Mouse (Mus musculus) midbrain, embryonic 11.5 days (tissue): ENCODE results near the gene Fbxo46. TPM values are rescaled to one million over a fixed set of nuclear protein-coding genes. Genes with fewer than 3 reads are reported as not detected.

Source experiments
- ATAC-seq: fragments of 200-750 bp; cut with Nextera tagmentation; 2 replicates; pipeline ENCODE4 v1.8.0; 2017; ENCODE audit warnings: moderate TSS enrichment, moderate library complexity; ENCODE audit not compliant: low FRiP score
- DNase-seq: peaks from one replicate; pipeline ENCODE4 v3.0.0; 2015; ENCODE audit warnings: low spot score; ENCODE audit errors: missing footprints
- H3K27ac ChIP-seq: fragments of 300-500 bp; sonication (generic); 2 replicates; pipeline ENCODE4 v1.5.1; 2014; ENCODE audit warnings: low read depth, low read length
- H3K27me3 ChIP-seq: fragments of 300-500 bp; sonication (generic); 2 replicates; pipeline ENCODE4 v1.6.1; 2014; ENCODE audit warnings: mild to moderate bottlenecking, low read length, moderate library complexity, mixed read lengths; ENCODE audit not compliant: control insufficient read depth, insufficient read depth
- H3K36me3 ChIP-seq: fragments of 300-500 bp; sonication (generic); 2 replicates; pipeline ENCODE4 v1.6.1; 2014; ENCODE audit warnings: mild to moderate bottlenecking, low read length, moderate library complexity, mixed read lengths; ENCODE audit not compliant: control insufficient read depth, insufficient read depth
- H3K4me1 ChIP-seq: fragments of 300-500 bp; sonication (generic); 2 replicates; pipeline ENCODE4 v1.6.1; 2014; ENCODE audit warnings: low read length; ENCODE audit not compliant: control insufficient read depth, insufficient read depth
- H3K4me2 ChIP-seq: fragments of 300-500 bp; sonication (generic); 2 replicates; pipeline ENCODE4 v1.6.1; 2014; ENCODE audit warnings: mild to moderate bottlenecking, moderate library complexity
- H3K4me3 ChIP-seq: fragments of 300-500 bp; sonication (generic); 2 replicates; pipeline ENCODE4 v1.5.1; 2014; ENCODE audit warnings: low read depth, low read length
- H3K9ac ChIP-seq: fragments of 300-500 bp; sonication (generic); 2 replicates; pipeline ENCODE4 v1.6.1; 2014; ENCODE audit warnings: low read length
- H3K9me3 ChIP-seq: fragments of 300-500 bp; sonication (generic); 2 replicates; pipeline ENCODE4 v1.6.1; 2016; ENCODE audit warnings: low read length; ENCODE audit not compliant: control insufficient read depth
- whole genome bisulfite sequencing: fragments of 180-500 bp; shearing (Covaris S2); extraction: QIAGEN DNeasy Blood & Tissue Kit; methylation state at CpG from one replicate; pipeline ENCODE4 v1.1.7; 2014; 5-methylcytosine and 5-hydroxymethylcytosine counted together
- polyA plus RNA-seq: library from polyadenylated mRNA; unstranded; fragments of >200 nt; fragmentation: Nextera tagmentation; extraction: Ambion mirVana; gene quantifications from 2 replicates; pipeline ENCODE4 v1.2.1, GENCODE M21; 2014

The Fbxo46 gene
- polyA plus RNA-seq, 1 experiment from 2014 or later, result 9.4 TPM

- peaks cover 11% of the 10 kb centered on the region for H3K36me3 ChIP-seq
- H3K4me3 ChIP-seq, result no peak overlapping the region
- no peak overlapping the region for H3K27ac ChIP-seq
- H3K27me3 ChIP-seq, result peaks cover 12% of the 10 kb centered on the region; the same call in 1 of the 2 replicates
- no peak overlapping the region for H3K9ac ChIP-seq
- WGBS, result 49% methylated on average over 18 of the region's 18 CpGs
- H3K9me3 ChIP-seq, result no peaks in the 10 kb centered on the region
- H3K4me1 ChIP-seq, result peaks cover 13% of the 10 kb centered on the region
- DNase-seq, result no peak
- H3K4me2 ChIP-seq, result no peak overlapping the region
- ATAC-seq, result no peak
Observed at GRCm38 (mm10) chr7:19086760-19087159, 32.9 kb upstream of the Fbxo46 start.

DNA sequence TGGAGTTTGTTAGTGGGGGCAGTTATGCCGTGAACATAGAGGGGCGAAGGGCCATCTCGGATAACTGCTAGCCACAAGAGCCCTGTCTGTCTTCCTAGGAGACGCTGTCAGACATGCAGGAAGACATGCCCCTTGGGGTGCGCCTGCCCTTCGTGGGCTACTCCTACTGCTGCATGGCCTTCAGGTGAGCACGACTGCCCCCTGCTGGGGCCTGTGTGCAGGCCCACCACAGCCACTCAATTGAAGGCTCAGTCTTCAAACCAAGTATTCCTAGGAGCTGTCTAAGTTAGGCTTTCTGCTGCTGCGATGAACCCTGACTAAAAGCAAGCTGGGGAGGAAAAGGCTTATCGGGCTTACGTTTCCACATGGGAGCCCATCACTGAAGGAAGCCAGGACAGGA is 30.8 kb upstream of the Fbxo46 start:
- Histone ChIP-seq H3K9ac (no peak overlapping the region), H3K4me1 (peaks cover 30% of the 10 kb centered on the region), H3K4me3 (no peak overlapping the region), H3K27ac (no peak overlapping the region), H3K27me3 (peaks cover 14% of the 10 kb centered on the region; the same call in 1 of the 2 replicates), H3K36me3 (peaks cover 7% of the 10 kb centered on the region; the same call in 1 of the 2 replicates), H3K4me2 (no peak overlapping the region), H3K9me3 (no peaks in the 10 kb centered on the region)
- ATAC-seq, result no peak
- peak; percentile 95 for DNase-seq
- WGBS, result 34% methylated on average over 10 of the region's 10 CpGs

DNA sequence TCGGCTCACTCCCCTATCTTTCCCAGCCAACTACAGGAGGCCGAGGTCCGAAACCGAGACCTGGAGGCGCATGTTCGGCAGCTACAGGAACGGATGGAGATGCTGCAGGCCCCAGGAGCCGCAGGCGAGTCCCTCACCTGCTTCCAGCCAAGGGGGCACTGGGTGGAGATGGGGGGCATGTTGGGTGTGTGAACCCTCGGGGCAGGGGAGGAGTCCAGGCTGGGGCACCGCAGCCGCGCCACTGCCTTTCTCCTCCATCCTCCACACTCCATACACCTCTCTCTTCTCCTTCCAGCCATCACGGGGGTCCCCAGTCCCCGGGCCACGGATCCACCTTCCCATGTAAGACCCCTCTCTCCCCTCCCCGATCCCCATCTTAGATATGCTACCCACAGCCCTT is 27.7 kb upstream of the Fbxo46 start:
- peaks cover 35% of the 10 kb centered on the region for H3K4me1 ChIP-seq
- peak; percentile 89 for DNase-seq
- peaks cover 7% of the 10 kb centered on the region; the same call in 1 of the 2 replicates for H3K36me3 ChIP-seq
- peak overlapping the region; percentile 95 for H3K4me2 ChIP-seq
- WGBS, result 25% methylated on average over 17 of the region's 17 CpGs
- no peaks in the 10 kb centered on the region for H3K9me3 ChIP-seq
- peaks cover 14% of the 10 kb centered on the region; the same call in 1 of the 2 replicates for H3K27me3 ChIP-seq
- no peak for ATAC-seq
- H3K9ac ChIP-seq, result peak overlapping the region; percentile 45; the same call in 1 of the 2 replicates
- H3K27ac ChIP-seq, result no peak overlapping the region
- no peak overlapping the region; the same call in 1 of the 2 replicates for H3K4me3 ChIP-seq

DNA sequence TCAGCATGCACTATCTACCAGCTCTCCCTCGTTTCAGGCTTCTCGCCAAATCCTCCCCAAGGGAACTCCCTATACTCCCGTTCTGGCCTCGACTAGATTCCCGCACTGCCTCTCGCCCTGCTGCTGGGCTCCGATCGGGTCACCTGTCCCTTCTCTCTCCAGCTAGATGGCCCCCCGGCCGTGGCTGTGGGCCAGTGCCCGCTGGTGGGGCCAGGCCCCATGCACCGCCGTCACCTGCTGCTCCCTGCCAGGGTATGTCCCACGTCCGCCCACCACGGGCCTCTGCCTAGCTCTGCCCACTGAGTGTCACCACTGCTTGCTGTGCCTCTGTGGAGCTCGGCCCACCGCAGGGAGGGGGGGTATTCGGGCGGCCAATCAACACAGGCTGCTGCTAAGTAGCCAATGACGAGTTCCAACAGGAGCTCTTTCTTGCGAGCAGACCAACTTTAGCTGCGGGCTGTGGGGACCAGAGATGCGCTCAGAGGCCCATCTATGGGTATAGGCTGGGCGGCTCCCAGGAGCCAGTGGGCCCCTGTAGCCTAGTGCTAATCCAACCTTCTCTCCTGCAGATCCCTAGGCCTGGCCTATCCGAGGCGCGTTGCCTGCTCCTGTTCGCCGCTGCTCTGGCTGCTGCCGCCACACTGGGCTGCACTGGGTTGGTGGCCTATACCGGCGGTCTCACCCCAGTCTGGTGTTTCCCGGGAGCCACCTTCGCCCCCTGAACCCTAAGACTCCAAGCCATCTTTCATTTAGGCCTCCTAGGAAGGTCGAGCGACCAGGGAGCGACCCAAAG is 27.1 kb upstream of the Fbxo46 start:
- H3K4me2 ChIP-seq, result peak overlapping the region; percentile 95
- peaks cover 7% of the 10 kb centered on the region for H3K36me3 ChIP-seq
- peak; percentile 58 for ATAC-seq
- H3K4me3 ChIP-seq, result peak overlapping the region; percentile 73
- H3K9me3 ChIP-seq, result no peaks in the 10 kb centered on the region
- H3K27me3 ChIP-seq, result peaks cover 14% of the 10 kb centered on the region; the same call in 1 of the 2 replicates
- peak overlapping the region; percentile 48 for H3K9ac ChIP-seq
- peaks cover 39% of the 10 kb centered on the region for H3K4me1 ChIP-seq
- DNase-seq, result peak; percentile 94
- 2% methylated on average over 38 of the region's 38 CpGs for WGBS
- peak overlapping the region; percentile 71 for H3K27ac ChIP-seq

- DNase-seq (peak; percentile 99), ATAC-seq (peak; percentile 39)
- Histone ChIP-seq H3K27ac (peak overlapping the region; percentile 71), H3K36me3 (peaks cover 7% of the 10 kb centered on the region), H3K4me3 (peak overlapping the region; percentile 73), H3K9me3 (no peaks in the 10 kb centered on the region), H3K27me3 (peaks cover 14% of the 10 kb centered on the region; the same call in 1 of the 2 replicates), H3K9ac (peak overlapping the region; percentile 48), H3K4me2 (peak overlapping the region; percentile 95), H3K4me1 (peaks cover 39% of the 10 kb centered on the region)
- WGBS, result 1% methylated on average over 11 of the region's 15 CpGs
Observed at GRCm38 (mm10) chr7:19093174-19093521, 26.5 kb upstream of the Fbxo46 start.

DNA sequence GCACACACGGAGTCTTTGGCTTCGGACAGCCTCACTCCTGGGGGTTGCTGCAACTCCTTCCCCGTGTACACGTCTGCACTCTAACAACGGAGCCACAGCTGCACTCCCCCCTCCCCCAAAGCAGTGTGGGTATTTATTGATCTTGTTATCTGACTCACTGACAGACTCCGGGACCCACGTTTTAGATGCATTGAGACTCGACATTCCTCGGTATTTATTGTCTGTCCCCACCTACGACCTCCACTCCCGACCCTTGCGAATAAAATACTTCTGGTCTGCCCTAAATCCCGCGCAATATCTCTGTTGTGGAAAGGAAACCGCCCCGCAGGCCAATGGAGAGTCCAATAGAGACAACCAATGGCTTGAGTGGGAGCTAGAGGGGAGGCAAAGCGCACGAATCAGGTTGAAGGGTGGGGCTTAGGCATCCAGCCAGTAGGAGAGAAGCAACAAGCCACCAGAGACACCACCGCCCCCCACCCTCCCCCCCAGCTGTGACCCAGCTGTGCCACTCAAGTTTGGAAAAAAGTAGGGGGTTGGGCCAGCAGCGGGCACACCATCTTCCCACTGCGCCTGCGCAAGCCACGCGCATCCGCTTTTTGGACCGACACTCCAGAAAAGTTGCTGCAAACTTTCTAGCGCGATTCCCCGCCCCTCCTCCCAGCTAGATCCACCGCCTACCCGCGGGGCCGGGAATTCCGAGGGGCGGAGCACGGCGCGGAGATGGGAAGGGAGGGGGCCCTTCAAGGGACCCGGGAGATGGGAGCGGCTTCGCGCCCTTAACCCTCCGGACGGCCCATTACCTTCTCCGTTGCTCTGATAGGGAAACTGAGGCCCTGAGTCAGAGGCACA is 25.9 kb upstream of the Fbxo46 start:
- Histone ChIP-seq H3K27me3 (peaks cover 14% of the 10 kb centered on the region; the same call in 1 of the 2 replicates), H3K36me3 (peaks cover 7% of the 10 kb centered on the region), H3K4me2 (peak overlapping the region; percentile 95), H3K9ac (peak overlapping the region; percentile 89), H3K9me3 (no peaks in the 10 kb centered on the region), H3K4me1 (peaks cover 39% of the 10 kb centered on the region), H3K27ac (peak overlapping the region; percentile 90), H3K4me3 (peak overlapping the region; percentile 73)
- peak; percentile 100 for DNase-seq
- peak; percentile 85 for ATAC-seq
- WGBS, result under 1% methylated on average over 45 of the region's 45 CpGs

GRCm38 (mm10) chr7:19094471-19094825 is 25.2 kb upstream of the Fbxo46 start, which contains the start of gene Six5:
Gene Six5 (plus strand): TSS chr7:19094594.
- peaks cover 14% of the 10 kb centered on the region; the same call in 1 of the 2 replicates for H3K27me3 ChIP-seq
- under 1% methylated on average over 27 of the region's 36 CpGs for WGBS
- no peak for DNase-seq
- ATAC-seq, result no peak
- peak within 1 kb of the TSS; percentile 89 for H3K9ac ChIP-seq
- H3K9me3 ChIP-seq, result no peaks in the 10 kb centered on the region
- H3K36me3 ChIP-seq, result peaks cover 7% of the 10 kb centered on the region
- H3K4me2 ChIP-seq, result peak within 1 kb of the TSS; percentile 95
- peak within 1 kb of the TSS; percentile 73 for H3K4me3 ChIP-seq
- H3K4me1 ChIP-seq, result peaks cover 39% of the 10 kb centered on the region
- peak within 1 kb of the TSS; percentile 90 for H3K27ac ChIP-seq

DNA sequence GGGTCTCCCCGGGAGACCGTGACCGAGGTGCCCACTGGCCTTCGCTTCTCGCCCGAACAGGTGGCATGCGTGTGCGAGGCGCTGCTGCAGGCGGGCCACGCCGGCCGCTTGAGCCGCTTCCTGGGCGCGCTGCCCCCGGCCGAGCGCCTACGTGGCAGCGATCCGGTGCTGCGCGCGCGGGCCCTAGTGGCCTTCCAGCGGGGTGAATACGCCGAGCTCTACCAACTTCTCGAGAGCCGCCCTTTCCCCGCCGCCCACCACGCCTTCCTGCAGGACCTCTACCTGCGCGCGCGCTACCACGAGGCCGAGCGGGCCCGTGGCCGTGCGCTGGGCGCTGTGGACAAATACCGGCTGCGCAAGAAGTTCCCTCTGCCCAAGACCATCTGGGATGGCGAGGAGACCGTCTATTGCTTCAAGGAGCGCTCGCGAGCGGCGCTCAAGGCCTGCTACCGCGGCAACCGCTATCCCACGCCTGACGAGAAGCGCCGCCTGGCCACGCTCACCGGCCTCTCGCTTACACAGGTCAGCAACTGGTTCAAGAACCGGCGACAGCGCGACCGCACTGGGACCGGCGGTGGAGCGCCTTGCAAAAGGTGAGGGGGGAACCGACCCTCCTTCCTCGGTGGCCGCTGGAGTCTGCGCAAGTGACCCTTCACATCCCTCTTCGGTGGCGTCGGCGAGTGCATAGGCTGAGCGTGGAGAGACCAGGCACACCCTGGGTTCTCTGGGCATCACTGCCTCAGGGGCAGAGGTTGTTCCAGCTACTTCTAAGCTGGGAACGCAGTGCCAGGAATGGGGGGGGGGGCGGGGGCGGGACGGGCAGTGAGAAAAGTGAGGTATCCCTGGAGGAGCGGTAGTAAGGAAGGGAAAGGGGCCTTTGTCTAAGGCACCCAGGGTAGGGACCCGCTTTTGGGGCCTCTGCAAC is 24.6 kb upstream of the Fbxo46 start:
- DNase-seq (peak; percentile 97), ATAC-seq (no peak)
- peak overlapping the region; percentile 95 for H3K4me2 ChIP-seq
- peaks cover 39% of the 10 kb centered on the region for H3K4me1 ChIP-seq
- H3K9ac ChIP-seq, result peak overlapping the region; percentile 89
- peak overlapping the region; percentile 73 for H3K4me3 ChIP-seq
- H3K27ac ChIP-seq, result peak overlapping the region; percentile 90
- WGBS, result under 1% methylated on average over 68 of the region's 87 CpGs
- peaks cover 14% of the 10 kb centered on the region; the same call in 1 of the 2 replicates for H3K27me3 ChIP-seq
- H3K9me3 ChIP-seq, result no peaks in the 10 kb centered on the region
- peaks cover 7% of the 10 kb centered on the region for H3K36me3 ChIP-seq
